Mouse (Mus musculus): ENCODE data around the gene Chadl. TPM values are rescaled to one million over a fixed set of nuclear protein-coding genes. Genes with fewer than 3 reads are reported as not detected.

Chadl gene
- total and polyA plus RNA-seq, 3 experiments = 2.3 to 32.2 (median 4.4) TPM

- DNase-seq = peak; percentile 21
Measured at GRCm38 (mm10) chr15:81700601-81701000, 3.5 kb upstream of the Chadl start.

- DNase-seq = no peak
Measured at GRCm38 (mm10) chr15:81700161-81700560, 3.1 kb upstream of the Chadl start.

GRCm38 (mm10) chr15:81698532-81698931 is 1.4 kb upstream of the Chadl start:
- no peak for DNase-seq

GRCm38 (mm10) chr15:81697847-81698246 is 760 bp upstream of the Chadl start:
- DNase-seq = peak; percentile 22

GRCm38 (mm10) chr15:81694891-81695290 is 2.2 kb downstream of the Chadl start:
- no peak for DNase-seq

GRCm38 (mm10) chr15:81693967-81694881 is 2.9 kb downstream of the Chadl start:
- DNase-seq = peak; percentile 93

- no peak for DNase-seq
Measured at GRCm38 (mm10) chr15:81693366-81693966, 3.6 kb downstream of the Chadl start.

GRCm38 (mm10) chr15:81680301-81680805 is 16.7 kb downstream of the Chadl start:
- no peak for DNase-seq

GRCm38 (mm10) chr15:81676637-81677036 is 20.4 kb downstream of the Chadl start:
- no peak for DNase-seq

GRCm38 (mm10) chr15:81670231-81670640 is 26.9 kb downstream of the Chadl start:
- DNase-seq = peak; percentile 49

- DNase-seq = no peak
Measured at GRCm38 (mm10) chr15:81666957-81667356, 30.1 kb downstream of the Chadl start.

GRCm38 (mm10) chr15:81663697-81664561 is 33.2 kb downstream of the Chadl start, which contains the start of gene L3mbtl2:
TSS of gene L3mbtl2 (plus strand) at chr15:81663889.
- DNase-seq = peak; percentile 94

GRCm38 (mm10) chr15:81663281-81663680 is 33.8 kb downstream of the Chadl start:
- DNase-seq = no peak

- no peak for DNase-seq
Measured at GRCm38 (mm10) chr15:81661701-81662100, 35.4 kb downstream of the Chadl start.

GRCm38 (mm10) chr15:81650636-81651035 is 46.5 kb downstream of the Chadl start:
- DNase-seq = no peak

GRCm38 (mm10) chr15:81649516-81650455 is 47.3 kb downstream of the Chadl start:
- DNase-seq = peak; percentile 17

All from adrenal gland, adult 2 months (tissue).